Mouse (Mus musculus): ENCODE measurements at regions not wholly inside any gene's neighbourhood (a gene's known extent, or its start where the extent isn't known, plus 50 kb on each side); places are given as distances from the start of the nearest gene placed in this dataset.

DNA sequence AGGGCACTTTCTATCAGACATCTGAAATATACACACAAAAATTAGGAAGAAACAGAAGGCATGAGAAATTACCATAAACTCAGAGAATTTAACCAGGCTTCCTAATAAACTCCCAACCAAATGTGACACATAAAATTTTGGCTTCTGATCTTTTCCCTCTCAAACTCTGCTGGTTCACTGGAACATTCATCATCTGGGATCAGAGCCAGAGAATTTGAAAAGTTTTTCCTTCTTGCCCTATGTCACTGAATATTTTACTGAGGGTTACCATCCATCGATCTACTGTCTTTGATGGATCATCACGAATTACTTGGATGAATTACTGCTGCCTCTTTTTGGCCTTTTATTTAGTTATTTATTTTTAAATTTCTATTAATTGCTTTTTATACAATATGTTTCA lies 221.4 kb upstream of the Tbx18 start:
- DNase-seq (ENCODE audit: low spot score), result no peak
- intact Hi-C loops (cut with DNase I), result no loop called here

DNA sequence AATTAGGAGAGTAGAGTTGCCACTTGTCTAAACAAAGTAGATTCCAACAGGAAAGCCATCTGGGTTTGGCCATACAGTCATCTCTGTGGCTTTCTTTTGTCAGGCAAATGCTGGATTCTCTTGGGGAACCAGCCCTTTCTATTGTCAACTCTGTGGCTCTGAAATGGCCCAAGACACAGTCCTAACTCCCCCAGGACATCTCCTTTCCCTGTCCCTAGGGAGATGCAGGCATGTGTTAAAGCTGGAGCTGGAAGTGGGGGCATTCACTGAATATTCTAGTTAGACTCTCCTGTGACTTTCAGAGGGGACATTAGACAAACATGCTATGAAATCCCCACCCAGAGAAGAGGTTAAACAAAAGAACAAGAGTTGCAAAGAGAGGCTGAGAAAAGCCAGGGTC lies 223.9 kb upstream of the Tbx18 start:
- intact Hi-C loops (cut with DNase I), result no loop called here

DNA sequence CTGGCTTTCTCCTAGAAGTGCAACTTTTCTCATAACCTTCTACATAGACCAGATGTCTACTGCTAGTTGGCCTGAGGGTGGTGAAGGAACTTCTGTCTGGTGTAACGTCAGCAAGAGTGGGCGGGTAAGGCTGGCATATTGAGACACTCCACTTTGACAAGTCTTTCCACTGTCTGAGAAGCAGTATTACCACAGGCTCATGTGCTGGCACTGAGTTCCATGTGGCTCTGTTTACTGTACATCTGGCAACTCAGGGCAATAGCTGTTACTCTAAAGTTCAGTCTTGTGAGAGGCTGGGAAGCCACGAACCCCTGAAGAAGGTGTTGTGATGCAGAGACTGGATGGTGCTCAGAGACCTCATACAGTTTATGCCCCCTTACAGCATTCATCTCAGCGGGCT lies 230.7 kb upstream of the Tbx18 start:
- intact Hi-C loops (cut with DNase I), result no loop called here
- no peak for DNase-seq (ENCODE audit: low spot score)

More for the DNA sequence above, 223.9 kb upstream of the Tbx18 start:
- DNase-seq (ENCODE audit: low spot score), result no peak

GRCm38 (mm10) chr9:87964508-87964907 lies 233.4 kb upstream of the Tbx18 start:
- DNase-seq (ENCODE audit: low spot score), result no peak
- intact Hi-C loops (cut with DNase I), result no loop called here

GRCm38 (mm10) chr9:87965103-87965780 lies 234.2 kb upstream of the Tbx18 start:
- DNase-seq (ENCODE audit: low spot score), result no peak
- intact Hi-C loops (cut with DNase I), result no loop called here

GRCm38 (mm10) chr9:87968190-87969082 lies 237.4 kb upstream of the Tbx18 start:
- DNase-seq (ENCODE audit: low spot score), result no peak
- intact Hi-C loops (cut with DNase I), result no loop called here

- intact Hi-C loops (cut with DNase I), result loop anchor here (10.0 kb wide), 2 partner anchors 126 to 254 kb away; no protein-coding TSS in a partner anchor
- no peak for DNase-seq (ENCODE audit: low spot score)
Measured at GRCm38 (mm10) chr9:87970586-87970985, 239.5 kb upstream of the Tbx18 start.

GRCm38 (mm10) chr9:87971791-87972190 lies 240.7 kb upstream of the Tbx18 start:
- intact Hi-C loops (cut with DNase I), result loop anchor here (10.0 kb wide), 2 partner anchors 127 to 253 kb away; no protein-coding TSS in a partner anchor
- no peak for DNase-seq (ENCODE audit: low spot score)

- DNase-seq (ENCODE audit: low spot score), result no peak
- intact Hi-C loops (cut with DNase I), result loop anchor here (10.0 kb wide), 2 partner anchors 129 to 251 kb away; no protein-coding TSS in a partner anchor
Measured at GRCm38 (mm10) chr9:87973531-87973930, 242.5 kb upstream of the Tbx18 start.

DNA sequence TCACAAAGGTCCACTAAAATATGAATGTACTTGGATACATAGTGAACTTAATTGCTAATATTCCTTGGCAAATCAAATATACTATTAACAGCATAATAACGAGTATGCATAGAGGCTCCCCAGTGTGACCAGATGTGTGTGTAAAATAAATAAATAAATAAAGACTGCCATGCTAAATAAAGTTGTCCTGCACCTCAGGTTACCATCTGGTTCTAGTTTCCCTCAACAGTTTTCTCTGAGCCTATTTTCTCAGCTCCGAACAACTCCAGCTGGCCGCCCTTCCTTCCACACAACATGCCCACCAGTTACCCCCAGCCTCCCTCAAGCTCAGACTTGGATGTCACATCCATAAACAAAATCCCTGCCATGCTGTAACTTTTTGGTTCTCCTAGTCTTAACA lies 253.8 kb upstream of the Tbx18 start:
- intact Hi-C loops (cut with DNase I), result no loop called here
- no peak for DNase-seq (ENCODE audit: low spot score)

GRCm38 (mm10) chr9:87985439-87985838 lies 254.4 kb upstream of the Tbx18 start:
- intact Hi-C loops (cut with DNase I), result no loop called here
- DNase-seq (ENCODE audit: low spot score), result no peak

GRCm38 (mm10) chr9:88005945-88006700 lies 275.1 kb upstream of the Tbx18 start:
- intact Hi-C loops (cut with DNase I), result no loop called here
- DNase-seq (ENCODE audit: low spot score), result no peak

GRCm38 (mm10) chr9:88023752-88024151 lies 292.7 kb upstream of the Tbx18 start:
- intact Hi-C loops (cut with DNase I), result no loop called here

GRCm38 (mm10) chr9:88025936-88026335 lies 294.9 kb upstream of the Tbx18 start:
- intact Hi-C loops (cut with DNase I), result no loop called here
- no peak for DNase-seq (ENCODE audit: low spot score)

More at GRCm38 (mm10) chr9:88023752-88024151, 292.7 kb upstream of the Tbx18 start:
- no peak for DNase-seq (ENCODE audit: low spot score)

DNA sequence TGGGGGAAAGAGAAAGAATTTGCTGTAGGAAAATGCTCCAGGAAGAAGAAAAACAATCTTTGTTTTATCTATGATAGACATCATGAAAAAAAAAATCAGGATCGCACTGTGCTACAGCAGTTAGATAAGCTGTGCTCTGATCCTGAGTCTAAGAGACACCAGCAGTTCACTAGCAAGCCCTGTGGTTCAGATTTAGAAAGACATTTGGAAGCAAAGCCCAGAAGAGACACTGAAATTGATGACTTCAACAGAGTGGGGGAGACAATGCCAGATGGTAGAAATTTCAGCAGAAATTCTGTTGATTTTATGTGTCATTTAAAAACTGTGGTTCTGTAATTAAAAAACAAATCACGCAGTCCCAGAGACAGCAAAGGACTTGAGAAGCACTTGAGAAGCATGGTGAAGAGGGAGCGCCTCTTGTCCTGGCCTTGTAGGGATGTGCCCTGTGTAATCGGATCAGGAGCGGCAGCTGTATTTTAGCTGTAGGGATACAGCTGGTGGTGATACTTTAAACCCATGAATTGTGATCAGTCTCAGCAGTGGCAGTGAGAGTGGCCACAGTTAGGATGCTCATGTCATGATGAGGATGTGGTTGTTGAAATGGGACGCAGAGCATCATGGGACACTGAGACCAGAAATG lies 296.4 kb upstream of the Nt5e start:
- DNase-seq (ENCODE audit: low spot score), result no peak
- intact Hi-C loops (cut with DNase I), result no loop called here

- intact Hi-C loops (cut with DNase I), result no loop called here
- DNase-seq (ENCODE audit: low spot score), result no peak
Measured at GRCm38 (mm10) chr9:88037560-88037959, 289.4 kb upstream of the Nt5e start.

GRCm38 (mm10) chr9:88049270-88049669 lies 277.7 kb upstream of the Nt5e start:
- no peak for DNase-seq (ENCODE audit: low spot score)
- intact Hi-C loops (cut with DNase I), result no loop called here

DNA sequence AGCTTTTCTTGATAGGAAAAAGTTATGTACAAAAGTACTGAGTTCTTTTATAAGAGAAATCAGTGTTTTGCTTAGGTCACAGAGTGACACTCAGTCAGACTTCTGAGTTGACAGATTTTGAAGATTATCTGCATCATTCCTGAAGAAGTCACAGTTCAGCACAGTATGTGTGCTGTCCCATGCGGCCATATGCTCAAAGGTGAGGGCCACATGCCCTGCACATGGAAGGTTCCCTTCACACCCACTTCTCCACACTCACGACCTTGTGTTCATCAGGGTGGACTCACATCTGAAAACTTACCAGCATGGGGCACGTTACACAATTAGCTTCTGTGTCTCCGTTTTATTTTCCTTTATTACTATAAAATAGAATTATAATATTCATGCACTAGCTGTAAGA lies 277.2 kb upstream of the Nt5e start:
- intact Hi-C loops (cut with DNase I), result no loop called here
- no peak for DNase-seq (ENCODE audit: low spot score)

DNA sequence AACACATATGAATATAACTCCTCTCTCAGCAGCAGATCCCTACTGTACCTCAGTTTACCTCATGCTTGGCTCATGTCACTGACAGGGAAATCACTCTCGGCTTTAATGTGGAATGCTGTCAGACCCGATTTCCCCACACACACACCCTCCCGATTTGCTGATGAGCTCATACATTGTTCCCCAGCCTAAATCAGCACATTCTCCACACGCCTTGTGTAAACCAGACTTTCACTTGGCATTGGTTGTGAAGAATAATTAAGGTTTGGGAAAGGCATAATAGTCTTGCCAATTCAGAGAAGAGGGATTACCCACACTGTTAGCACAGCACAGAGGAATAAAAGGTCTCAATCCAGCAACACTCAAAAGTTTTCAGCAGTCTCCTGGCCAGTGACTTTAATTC lies 268.4 kb upstream of the Nt5e start:
- intact Hi-C loops (cut with DNase I), result no loop called here
- DNase-seq (ENCODE audit: low spot score), result no peak

- DNase-seq (ENCODE audit: low spot score), result no peak
- intact Hi-C loops (cut with DNase I), result no loop called here
Measured at GRCm38 (mm10) chr9:88059005-88059404, 268.0 kb upstream of the Nt5e start.
